Mouse (Mus musculus): ENCODE measurements at regions not wholly inside any gene's neighbourhood (a gene's known extent, or its start where the extent isn't known, plus 50 kb on each side); places are given as distances from the start of the nearest gene placed in this dataset.

DNA sequence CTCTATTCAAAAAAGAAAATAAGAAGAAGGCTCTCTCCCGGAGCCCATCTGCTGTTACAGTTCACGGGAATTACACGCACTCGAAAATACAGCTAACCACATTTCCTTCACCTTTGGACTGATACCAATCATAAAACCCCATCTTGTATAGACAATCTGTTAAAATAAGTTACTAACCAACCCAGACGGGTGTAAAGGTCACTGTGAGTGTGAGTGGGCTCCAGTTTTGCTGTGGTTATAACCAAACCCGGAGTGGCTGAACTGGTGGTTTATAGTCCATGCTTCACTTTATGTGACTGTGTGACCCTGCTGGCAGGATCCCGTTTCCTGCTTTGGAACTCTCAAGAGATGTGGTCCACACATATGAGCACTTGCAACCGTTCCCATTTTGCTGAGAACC lies 95.1 kb downstream of the Klf5 start:
- H3K4me1 ChIP-seq (ENCODE audit: control insufficient read depth in 2 of 2, insufficient read depth in 2 of 2, low read length in 2 of 2, poor library complexity in 1 of 2) = peaks cover 0 to 2% of the 10 kb centered on the region in 2 experiments; a peak in 1 of 4 replicates
- in situ Hi-C loops (cut with MboI; ENCODE audit: low sequenced_read_pairs in 2 of 2, unreplicated experiment in 2 of 2) = no loop called here

DNA sequence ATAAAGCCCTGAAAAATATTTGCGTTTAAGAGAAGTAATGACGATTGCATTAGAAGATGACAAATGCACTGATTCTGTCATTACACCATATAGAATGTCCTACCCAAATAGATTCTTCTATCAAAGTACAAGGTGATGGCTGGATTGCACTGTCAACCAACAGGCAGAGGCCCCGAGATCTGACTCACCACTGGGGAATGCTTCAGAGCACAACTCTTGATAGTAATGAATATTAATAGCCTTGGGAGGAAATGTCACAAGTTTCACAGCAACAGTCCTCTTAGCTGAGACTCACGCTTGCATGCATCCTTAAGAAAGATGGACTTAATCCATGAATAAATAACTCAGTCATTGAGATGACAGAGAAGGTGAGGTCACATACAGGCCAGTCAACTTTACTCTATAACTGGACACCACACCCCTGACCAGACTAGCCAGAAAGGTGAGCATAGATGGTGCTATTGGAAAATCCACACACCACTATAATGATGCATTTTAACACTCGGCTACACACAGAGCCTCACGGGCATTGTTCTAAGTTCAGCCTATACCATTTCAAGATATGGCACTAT lies 104.8 kb downstream of the Klf5 start:
- no peak for DNase-seq (ENCODE audit: low read depth, low spot score)
- H3K4me3 ChIP-seq (ENCODE audit: insufficient read depth in 1 of 2, low read depth in 1 of 2, low read length in 2 of 2, poor library complexity in 1 of 2, severe bottlenecking in 1 of 2) = no peak overlapping the region
- no peak overlapping the region for H3K27ac ChIP-seq (ENCODE audit: insufficient read depth, low read depth, low read length, poor library complexity, severe bottlenecking)
- H3K4me1 ChIP-seq (ENCODE audit: control insufficient read depth in 2 of 2, insufficient read depth in 2 of 2, low read length in 2 of 2, poor library complexity in 1 of 2) = peaks cover 0 to 2% of the 10 kb centered on the region in 2 experiments; a peak in 1 of 4 replicates
- TF ChIP-seq MAFK (IDR thresholded peaks at IDR 0.05; ENCODE audit: insufficient read depth, low read depth, low read length) (no peak), ZNF384 (IDR thresholded peaks at IDR 0.05; ENCODE audit: low read depth, low read length) (no peak), HCFC1 (IDR thresholded peaks at IDR 0.05; ENCODE audit: borderline replicate concordance, insufficient read depth, low read length) (no peak), ZC3H11A (IDR thresholded peaks at IDR 0.05; ENCODE audit: borderline replicate concordance, low read depth, low read length) (no peak), CHD2 (IDR thresholded peaks at IDR 0.05; ENCODE audit: low read depth, low read length) (no peak)
- no peaks in the 10 kb centered on the region for H3K36me3 ChIP-seq (ENCODE audit: control insufficient read depth, insufficient read depth, low read length, poor library complexity, severe bottlenecking)
- no peak overlapping the region for H3K9ac ChIP-seq (ENCODE audit: insufficient read depth, low read depth, low read length, poor library complexity, severe bottlenecking)
- in situ Hi-C loops (cut with MboI; ENCODE audit: low sequenced_read_pairs in 2 of 2, unreplicated experiment in 2 of 2) = no loop called here
- H3K9me3 ChIP-seq (ENCODE audit: control insufficient read depth, insufficient read depth, low read depth, low read length) = no peaks in the 10 kb centered on the region

More for the DNA sequence above, 95.1 kb downstream of the Klf5 start:
- no peaks in the 10 kb centered on the region for H3K36me3 ChIP-seq (ENCODE audit: control insufficient read depth, insufficient read depth, low read length, poor library complexity, severe bottlenecking)
- TF ChIP-seq HCFC1 (IDR thresholded peaks at IDR 0.05; ENCODE audit: borderline replicate concordance, insufficient read depth, low read length) (no peak), ZNF384 (IDR thresholded peaks at IDR 0.05; ENCODE audit: low read depth, low read length) (no peak), MAFK (IDR thresholded peaks at IDR 0.05; ENCODE audit: insufficient read depth, low read depth, low read length) (no peak), ZC3H11A (IDR thresholded peaks at IDR 0.05; ENCODE audit: borderline replicate concordance, low read depth, low read length) (no peak), CHD2 (IDR thresholded peaks at IDR 0.05; ENCODE audit: low read depth, low read length) (no peak)
- no peak for DNase-seq (ENCODE audit: low read depth, low spot score)
- H3K9ac ChIP-seq (ENCODE audit: insufficient read depth, low read depth, low read length, poor library complexity, severe bottlenecking) = no peak overlapping the region
- H3K9me3 ChIP-seq (ENCODE audit: control insufficient read depth, insufficient read depth, low read depth, low read length) = no peaks in the 10 kb centered on the region
- H3K27ac ChIP-seq (ENCODE audit: insufficient read depth, low read depth, low read length, poor library complexity, severe bottlenecking) = no peak overlapping the region
- no peak overlapping the region for H3K4me3 ChIP-seq (ENCODE audit: insufficient read depth in 1 of 2, low read depth in 1 of 2, low read length in 2 of 2, poor library complexity in 1 of 2, severe bottlenecking in 1 of 2)

DNA sequence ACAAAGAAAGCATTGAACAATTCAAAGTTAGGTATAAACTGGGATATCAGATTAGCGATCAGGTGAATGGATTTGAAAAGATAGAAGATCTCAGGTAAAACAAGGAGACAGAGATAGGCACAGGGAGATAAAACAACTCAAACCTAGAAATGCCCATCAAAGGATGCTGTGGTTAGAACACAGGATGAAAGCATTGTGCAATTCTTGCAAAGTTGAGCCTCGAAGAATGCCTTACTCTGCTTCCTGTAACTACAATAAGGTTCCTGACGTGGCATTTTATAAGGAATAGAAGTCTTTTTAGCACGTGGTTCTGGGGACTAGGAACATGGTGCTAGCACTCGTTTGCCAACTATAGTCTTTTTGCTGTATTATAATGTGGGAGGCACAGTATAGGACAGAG lies 106.7 kb downstream of the Klf5 start:
- H3K9me3 ChIP-seq (ENCODE audit: control insufficient read depth, insufficient read depth, low read depth, low read length) = no peaks in the 10 kb centered on the region
- no peaks in the 10 kb centered on the region for H3K36me3 ChIP-seq (ENCODE audit: control insufficient read depth, insufficient read depth, low read length, poor library complexity, severe bottlenecking)
- in situ Hi-C loops (cut with MboI; ENCODE audit: low sequenced_read_pairs in 2 of 2, unreplicated experiment in 2 of 2) = no loop called here
- H3K27ac ChIP-seq (ENCODE audit: insufficient read depth, low read depth, low read length, poor library complexity, severe bottlenecking) = no peak overlapping the region
- no peak overlapping the region for H3K4me3 ChIP-seq (ENCODE audit: insufficient read depth in 1 of 2, low read depth in 1 of 2, low read length in 2 of 2, poor library complexity in 1 of 2, severe bottlenecking in 1 of 2)
- peaks cover 0 to 2% of the 10 kb centered on the region in 2 experiments; a peak in 1 of 4 replicates for H3K4me1 ChIP-seq (ENCODE audit: control insufficient read depth in 2 of 2, insufficient read depth in 2 of 2, low read length in 2 of 2, poor library complexity in 1 of 2)
- no peak for DNase-seq (ENCODE audit: low read depth, low spot score)
- TF ChIP-seq ZC3H11A (IDR thresholded peaks at IDR 0.05; ENCODE audit: borderline replicate concordance, low read depth, low read length) (no peak), ZNF384 (IDR thresholded peaks at IDR 0.05; ENCODE audit: low read depth, low read length) (no peak), HCFC1 (IDR thresholded peaks at IDR 0.05; ENCODE audit: borderline replicate concordance, insufficient read depth, low read length) (no peak), CHD2 (IDR thresholded peaks at IDR 0.05; ENCODE audit: low read depth, low read length) (no peak), MAFK (IDR thresholded peaks at IDR 0.05; ENCODE audit: insufficient read depth, low read depth, low read length) (no peak)
- H3K9ac ChIP-seq (ENCODE audit: insufficient read depth, low read depth, low read length, poor library complexity, severe bottlenecking) = no peak overlapping the region

DNA sequence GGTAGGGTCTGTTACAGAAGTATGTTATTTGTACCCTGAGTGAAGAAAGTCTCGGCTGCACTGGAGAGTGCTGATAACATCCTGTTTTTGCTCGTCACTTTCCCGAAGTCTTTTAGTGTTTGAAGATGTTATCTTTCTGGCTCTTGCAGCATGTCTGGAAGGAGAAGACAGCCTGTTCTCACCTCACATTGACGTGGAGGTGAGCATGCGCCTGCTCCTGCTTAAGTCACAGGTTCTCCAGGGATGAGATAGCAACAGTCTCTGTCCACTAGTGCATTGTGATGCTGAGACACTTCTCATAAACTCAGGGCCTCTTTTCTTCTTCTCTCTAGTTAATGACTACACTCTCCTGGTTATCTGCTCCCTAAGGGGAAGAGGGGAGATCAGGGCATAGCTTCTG lies 113.3 kb downstream of the Klf5 start:
- DNase-seq (ENCODE audit: low read depth, low spot score) = no peak
- no peaks in the 10 kb centered on the region; a peak in 2 of 4 replicates for H3K4me1 ChIP-seq (ENCODE audit: control insufficient read depth in 2 of 2, insufficient read depth in 2 of 2, low read length in 2 of 2, poor library complexity in 1 of 2)
- no peaks in the 10 kb centered on the region for H3K36me3 ChIP-seq (ENCODE audit: control insufficient read depth, insufficient read depth, low read length, poor library complexity, severe bottlenecking)
- no peak overlapping the region for H3K9ac ChIP-seq (ENCODE audit: insufficient read depth, low read depth, low read length, poor library complexity, severe bottlenecking)
- no peaks in the 10 kb centered on the region for H3K9me3 ChIP-seq (ENCODE audit: control insufficient read depth, insufficient read depth, low read depth, low read length)
- H3K4me3 ChIP-seq (ENCODE audit: insufficient read depth in 1 of 2, low read depth in 1 of 2, low read length in 2 of 2, poor library complexity in 1 of 2, severe bottlenecking in 1 of 2) = no peak overlapping the region
- H3K27ac ChIP-seq (ENCODE audit: insufficient read depth, low read depth, low read length, poor library complexity, severe bottlenecking) = no peak overlapping the region
- no peak for TF ChIP-seq CHD2 (IDR thresholded peaks at IDR 0.05; ENCODE audit: low read depth, low read length)
- in situ Hi-C loops (cut with MboI; ENCODE audit: low sequenced_read_pairs in 2 of 2, unreplicated experiment in 2 of 2) = no loop called here

DNA sequence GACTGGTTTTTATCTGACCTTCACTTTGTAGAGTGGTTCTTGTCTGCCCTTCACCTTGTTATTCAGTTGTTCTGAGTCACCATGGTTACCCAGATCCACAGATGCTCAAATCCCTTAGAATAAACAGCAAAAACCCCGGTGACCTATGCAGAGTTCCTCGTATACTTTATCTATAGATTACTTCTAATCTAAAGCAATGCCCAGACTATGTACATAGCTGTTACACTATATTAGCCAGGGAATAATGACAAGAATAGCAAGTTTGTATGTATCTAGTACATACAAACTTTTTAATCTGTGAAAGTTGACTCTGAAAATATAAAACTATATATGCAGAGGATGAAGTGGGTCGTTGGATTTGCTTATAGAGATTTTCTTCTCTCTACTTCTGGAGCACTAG lies 117.7 kb downstream of the Klf5 start:
- no peaks in the 10 kb centered on the region; a peak in 1 of 4 replicates for H3K4me1 ChIP-seq (ENCODE audit: control insufficient read depth in 2 of 2, insufficient read depth in 2 of 2, low read length in 2 of 2, poor library complexity in 1 of 2)
- in situ Hi-C loops (cut with MboI; ENCODE audit: low sequenced_read_pairs in 2 of 2, unreplicated experiment in 2 of 2) = no loop called here
- no peak overlapping the region for H3K27ac ChIP-seq (ENCODE audit: insufficient read depth, low read depth, low read length, poor library complexity, severe bottlenecking)
- H3K9ac ChIP-seq (ENCODE audit: insufficient read depth, low read depth, low read length, poor library complexity, severe bottlenecking) = no peak overlapping the region
- no peaks in the 10 kb centered on the region for H3K9me3 ChIP-seq (ENCODE audit: control insufficient read depth, insufficient read depth, low read depth, low read length)
- TF ChIP-seq ZNF384 (IDR thresholded peaks at IDR 0.05; ENCODE audit: low read depth, low read length) (no peak), CHD2 (IDR thresholded peaks at IDR 0.05; ENCODE audit: low read depth, low read length) (no peak), ZC3H11A (IDR thresholded peaks at IDR 0.05; ENCODE audit: borderline replicate concordance, low read depth, low read length) (no peak)
- H3K4me3 ChIP-seq (ENCODE audit: insufficient read depth in 1 of 2, low read depth in 1 of 2, low read length in 2 of 2, poor library complexity in 1 of 2, severe bottlenecking in 1 of 2) = no peak overlapping the region
- no peaks in the 10 kb centered on the region for H3K36me3 ChIP-seq (ENCODE audit: control insufficient read depth, insufficient read depth, low read length, poor library complexity, severe bottlenecking)
- DNase-seq (ENCODE audit: low read depth, low spot score) = no peak

Measured in ES-E14 (cell line).